Mouse (Mus musculus) G1E (cell line): ENCODE results near the gene Pkp4. TPM values are rescaled to one million over a fixed set of nuclear protein-coding genes. Genes with fewer than 3 reads are reported as not detected.

Source experiments
- ATAC-seq: 2 replicates; pipeline ENCODE4 v1.8.0; 2016; ENCODE audit warnings: mild to moderate bottlenecking; ENCODE audit not compliant: insufficient number of reproducible peaks, poor library complexity, low FRiP score, severe bottlenecking; ENCODE audit errors: extremely low read depth
- DNase-seq: peaks from one replicate; pipeline ENCODE4 v3.0.0; 2012; ENCODE audit warnings: low spot score
- H3K27me3 ChIP-seq: 2 replicates; pipeline ENCODE4 v1.6.1; 2012; ENCODE audit warnings: mild to moderate bottlenecking, low read length, inconsistent platforms; ENCODE audit not compliant: insufficient read depth
- H3K36me3 ChIP-seq: replicated peaks from 2 replicates; pipeline ENCODE3; 2012; ENCODE audit warnings: mild to moderate bottlenecking, inconsistent platforms
- H3K4me1 ChIP-seq: 2 replicates; pipeline ENCODE4 v1.6.1; 2012; ENCODE audit warnings: low read depth, low read length, inconsistent platforms, mixed read lengths; ENCODE audit not compliant: insufficient read depth
- H3K4me3 ChIP-seq: 2 replicates; pipeline ENCODE4 v1.5.1; 2012; ENCODE audit warnings: low read depth, mild to moderate bottlenecking, inconsistent platforms, low read length, moderate library complexity, mixed read lengths
- H3K9me3 ChIP-seq: replicated peaks from 2 replicates; pipeline ENCODE4 v1.6.1; 2012; ENCODE audit warnings: inconsistent platforms
- CTCF ChIP-seq: IDR thresholded peaks from 2 replicates; pipeline ENCODE4 v1.5.1; 2012; ENCODE audit warnings: low read depth, low read length, inconsistent platforms, mixed read lengths
- GATA1 ChIP-seq: IDR thresholded peaks from 2 replicates; pipeline ENCODE4 v1.6.1; 2012; ENCODE audit warnings: borderline replicate concordance, low read length, inconsistent platforms, mixed read lengths
- GATA2 ChIP-seq: IDR thresholded peaks from 2 replicates; pipeline ENCODE4 v1.6.1; 2012; ENCODE audit warnings: low read depth, low read length, inconsistent platforms, borderline replicate concordance
- POLR2AphosphoS5 ChIP-seq: IDR thresholded peaks from 2 replicates; pipeline ENCODE4 v1.6.1; 2012; ENCODE audit warnings: low read depth, low read length, inconsistent platforms; ENCODE audit not compliant: insufficient replicate concordance
- TAL1 ChIP-seq: conservative IDR thresholded peaks from 2 replicates; pipeline ENCODE4 v1.6.1; 2012; ENCODE audit warnings: low read depth, low read length, inconsistent platforms, mixed read lengths
- polyA plus RNA-seq: library from polyadenylated mRNA; stranded (reverse); fragments of >175 nt; gene quantifications from 2 replicates; pipeline ENCODE4 v1.2.3, GENCODE M21; 2012
- total RNA-seq, 2 experiments: library from RNA; stranded (forward) in 1 of 2; stranded (reverse) in 1 of 2; fragments of 200-1000 nt in 1 of 2; fragments of >200 nt in 1 of 2; fragmentation: Nextera tagmentation in 1 of 2; gene quantifications; 2 replicates each; pipeline ENCODE4 v1.2.3; 2014 to 2017

Pkp4 gene
- total and polyA plus RNA-seq, 3 experiments, result 29.1 to 61.0 (median 58.7) TPM

DNA sequence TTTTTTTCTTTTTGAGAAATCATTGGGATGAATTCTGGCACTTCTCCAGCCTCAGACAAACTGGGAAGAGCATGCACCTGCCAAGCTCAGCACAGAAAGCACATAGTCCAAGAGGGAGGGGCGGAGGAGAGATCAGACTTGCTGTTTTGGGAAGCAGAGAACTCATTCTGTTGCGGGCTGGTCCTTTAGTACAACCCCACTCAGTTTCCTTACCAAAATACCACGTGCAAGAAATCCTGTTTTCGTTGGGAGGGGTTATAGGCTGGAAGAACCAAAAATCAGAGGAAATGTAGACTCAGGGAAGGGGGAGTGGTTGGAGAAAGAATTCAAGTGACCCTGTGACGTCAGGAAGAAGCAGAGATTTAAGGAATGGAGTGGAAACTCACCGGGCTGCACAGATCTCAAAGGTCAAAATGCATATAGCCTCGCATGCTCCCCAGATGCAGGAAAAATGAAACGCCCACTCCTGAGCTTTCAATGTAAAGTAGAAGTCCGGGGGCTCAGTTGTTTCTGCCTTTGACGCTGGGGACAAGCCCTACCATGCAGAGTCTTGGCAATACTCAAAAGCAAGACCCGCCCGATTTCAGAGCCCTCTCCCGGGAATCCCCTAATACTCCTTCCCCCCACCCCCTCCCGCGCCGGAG is 567 bp upstream of the Pkp4 start:
- Histone ChIP-seq H3K4me3 (peak overlapping the region; percentile 94), H3K9me3 (no peaks in the 10 kb centered on the region), H3K27me3 (peaks cover 7% of the 10 kb centered on the region; the same call in 1 of the 2 replicates), H3K4me1 (peaks cover 35% of the 10 kb centered on the region), H3K36me3 (peaks cover 9% of the 10 kb centered on the region)
- no peak for DNase-seq
- no peak for ATAC-seq
- TF ChIP-seq GATA2 (no peak), GATA1 (no peak), CTCF (no peak), POLR2AphosphoS5 (no peak), TAL1 (no peak)

DNA sequence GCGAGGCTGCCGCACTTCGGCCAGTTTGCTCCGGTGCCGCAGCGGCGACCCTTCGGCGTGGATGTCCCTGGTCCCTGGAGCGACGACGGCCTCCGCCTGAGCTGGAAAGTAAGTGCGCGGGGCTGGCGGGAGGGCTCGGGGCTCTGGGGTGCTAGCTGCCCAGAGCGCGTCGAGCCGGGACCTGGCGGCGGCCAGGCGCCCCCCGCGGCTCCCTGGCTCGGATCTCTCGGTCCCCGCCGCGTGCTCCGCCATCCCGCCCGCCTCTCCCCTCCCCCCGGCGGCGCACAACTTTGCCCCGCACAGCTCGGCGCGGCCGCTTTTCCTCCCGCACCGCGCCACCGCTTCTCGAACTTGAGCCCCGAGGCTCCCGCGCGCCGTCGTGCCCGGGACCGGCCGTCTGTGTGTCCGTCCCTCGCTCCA is 381 bp downstream of the Pkp4 start:
- Histone ChIP-seq H3K4me1 (peaks cover 37% of the 10 kb centered on the region), H3K9me3 (no peaks in the 10 kb centered on the region), H3K27me3 (peaks cover 2% of the 10 kb centered on the region; the same call in 1 of the 2 replicates), H3K36me3 (peaks cover 14% of the 10 kb centered on the region), H3K4me3 (peak overlapping the region; percentile 94)
- peak; percentile 53 for DNase-seq
- no peak for ATAC-seq
- TF ChIP-seq GATA1, result no peak
- no peak for TF ChIP-seq GATA2
- no peak for TF ChIP-seq POLR2AphosphoS5
- no peak for TF ChIP-seq CTCF
- no peak for TF ChIP-seq TAL1

DNA sequence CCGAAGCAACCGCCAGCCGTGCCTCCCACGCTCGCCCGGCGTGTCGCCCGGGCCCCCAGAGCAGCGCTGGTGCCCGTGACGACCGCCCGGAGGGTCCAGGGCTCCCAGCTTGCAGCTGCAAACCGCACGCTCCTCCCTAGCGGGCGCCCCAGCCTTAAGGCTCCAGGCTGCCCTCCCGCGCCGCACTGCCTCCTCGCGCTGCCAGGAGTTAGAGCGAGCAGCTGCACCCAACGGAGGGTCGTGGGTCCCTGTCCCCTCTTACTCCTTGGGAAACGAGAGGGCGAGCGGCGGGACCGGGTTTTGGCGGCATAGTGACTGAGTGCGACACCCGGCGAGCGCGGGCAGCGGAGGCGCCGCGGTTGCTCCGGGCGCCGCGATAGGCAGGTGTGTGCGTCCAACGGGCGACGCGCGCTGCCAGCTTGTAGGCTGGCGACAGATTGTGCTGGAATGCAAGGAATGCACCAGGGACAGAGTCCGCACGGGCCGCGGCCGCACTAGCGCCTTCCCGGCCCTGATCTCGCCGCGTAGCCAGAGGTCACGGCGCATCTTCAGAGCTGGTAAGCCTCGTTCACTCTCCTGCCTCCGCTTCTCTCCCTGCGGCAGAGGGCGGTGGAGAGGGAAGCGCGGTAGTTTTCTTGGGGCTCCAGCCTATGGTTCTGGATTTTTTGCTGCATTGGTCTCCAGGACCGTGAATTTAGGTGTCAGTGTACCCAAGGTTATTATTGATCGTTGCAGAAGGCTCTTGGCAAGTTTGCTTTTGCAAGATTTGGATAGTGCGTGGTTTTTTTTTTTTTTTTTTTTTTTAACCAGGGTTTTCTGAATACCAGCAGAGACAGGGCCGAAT is 1.0 kb downstream of the Pkp4 start:
- peak; percentile 59 for DNase-seq
- no peak for TF ChIP-seq GATA2
- TF ChIP-seq CTCF, result no peak
- no peak for TF ChIP-seq POLR2AphosphoS5
- no peak for TF ChIP-seq GATA1
- peak; percentile 29; the same call in 1 of the 2 replicates for ATAC-seq

DNA sequence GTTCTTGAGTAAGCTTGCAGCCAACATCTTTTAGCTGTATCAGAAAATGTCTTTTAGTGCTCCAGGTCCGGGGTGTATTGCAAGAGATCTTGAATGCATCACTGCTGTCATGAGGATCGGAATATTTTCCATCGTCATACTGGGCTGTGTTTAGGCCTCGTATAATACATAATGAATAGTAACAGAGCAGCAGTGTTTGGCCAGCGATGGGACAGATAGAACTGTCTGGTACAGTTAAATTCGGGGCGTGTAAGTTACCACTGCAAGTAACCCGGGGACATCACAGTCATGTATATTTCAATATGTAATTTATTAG is 1.6 kb downstream of the Pkp4 start:
- Histone ChIP-seq H3K4me3 (peak overlapping the region; percentile 94), H3K9me3 (no peaks in the 10 kb centered on the region), H3K27me3 (no peaks in the 10 kb centered on the region; the same call in 1 of the 2 replicates), H3K4me1 (peaks cover 46% of the 10 kb centered on the region), H3K36me3 (peaks cover 22% of the 10 kb centered on the region)
- TF ChIP-seq GATA2 (no peak), POLR2AphosphoS5 (no peak), CTCF (no peak), GATA1 (no peak), TAL1 (no peak)
- DNase-seq (no peak), ATAC-seq (no peak)

More for the DNA sequence above, 1.0 kb downstream of the Pkp4 start:
- peaks cover 17% of the 10 kb centered on the region for H3K36me3 ChIP-seq
- no peaks in the 10 kb centered on the region for H3K9me3 ChIP-seq
- peaks cover 40% of the 10 kb centered on the region for H3K4me1 ChIP-seq
- H3K27me3 ChIP-seq, result no peaks in the 10 kb centered on the region; the same call in 1 of the 2 replicates
- peak overlapping the region; percentile 94 for H3K4me3 ChIP-seq

DNA sequence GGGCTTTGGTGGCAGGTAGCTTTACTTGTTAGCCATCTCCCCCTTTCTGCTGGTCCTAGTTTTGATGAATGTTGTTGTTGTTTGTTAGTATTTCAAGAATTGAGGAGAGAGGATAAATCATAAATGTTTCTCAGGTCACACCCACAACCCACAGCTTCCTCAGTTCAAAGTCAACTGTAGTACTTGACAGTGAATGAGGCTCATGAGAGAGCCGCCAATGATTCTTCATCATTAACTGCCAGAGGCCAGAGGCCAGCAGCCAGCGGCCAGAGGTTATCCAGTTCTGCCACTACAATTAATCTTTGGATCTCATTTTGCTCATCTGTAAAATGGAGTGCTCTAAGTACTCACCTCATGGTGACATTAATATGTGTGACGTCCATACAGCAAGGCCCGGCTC is 6.3 kb downstream of the Pkp4 start:
- Histone ChIP-seq H3K9me3 (no peaks in the 10 kb centered on the region), H3K27me3 (no peaks in the 10 kb centered on the region), H3K4me3 (no peak overlapping the region), H3K36me3 (peaks cover 25% of the 10 kb centered on the region), H3K4me1 (peaks cover 65% of the 10 kb centered on the region)
- no peak for DNase-seq
- no peak for ATAC-seq
- TF ChIP-seq GATA1 (no peak), POLR2AphosphoS5 (no peak)

DNA sequence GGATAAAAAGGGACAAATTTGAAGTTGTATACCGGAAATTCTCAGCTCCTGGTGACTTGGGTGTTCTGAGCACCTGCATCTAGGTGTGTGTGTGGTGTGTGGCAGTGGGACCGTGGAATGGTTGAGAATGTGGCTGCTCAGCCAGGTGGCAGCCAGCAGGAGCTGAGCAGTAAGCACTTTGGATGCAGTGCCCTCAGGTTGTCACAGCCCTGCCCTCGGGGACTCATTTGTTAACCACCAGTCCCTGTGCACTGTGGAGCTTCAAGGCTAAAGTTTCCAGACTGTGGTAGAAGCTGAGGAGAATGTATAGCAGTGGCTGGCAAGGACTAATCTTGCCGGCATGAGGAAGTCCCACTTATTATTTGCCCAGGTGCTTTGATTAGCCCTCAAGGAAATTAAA is 7.2 kb downstream of the Pkp4 start:
- TF ChIP-seq TAL1 (no peak), CTCF (no peak), GATA2 (no peak), GATA1 (no peak), POLR2AphosphoS5 (no peak)
- Histone ChIP-seq H3K9me3 (no peaks in the 10 kb centered on the region), H3K36me3 (peaks cover 27% of the 10 kb centered on the region), H3K4me3 (no peak overlapping the region; the same call in 1 of the 2 replicates), H3K4me1 (peaks cover 65% of the 10 kb centered on the region), H3K27me3 (no peaks in the 10 kb centered on the region)
- DNase-seq (no peak), ATAC-seq (no peak)
